Mouse (Mus musculus) neural tube, embryonic 14.5 days (tissue): ENCODE data around the gene Pip5k1c. TPM values are rescaled to one million over a fixed set of nuclear protein-coding genes. Genes with fewer than 3 reads are reported as not detected.

Source experiments
- ATAC-seq: fragments of 200-750 bp; cut with Nextera tagmentation; 2 replicates; pipeline ENCODE4 v1.8.0; 2017; ENCODE audit warnings: low read depth, mild to moderate bottlenecking, moderate TSS enrichment, moderate library complexity
- H3K27ac ChIP-seq: fragments of 300-500 bp; sonication (generic); 2 replicates; pipeline ENCODE4 v1.5.1; 2014; ENCODE audit warnings: low read depth, mild to moderate bottlenecking, control low read depth, low read length, moderate library complexity, mixed read lengths
- H3K27me3 ChIP-seq: fragments of 300-500 bp; sonication (generic); 2 replicates; pipeline ENCODE4 v1.6.1; 2014; ENCODE audit warnings: low read length; ENCODE audit not compliant: control insufficient read depth, insufficient read depth
- H3K36me3 ChIP-seq: fragments of 300-500 bp; sonication (generic); 2 replicates; pipeline ENCODE4 v1.6.1; 2014; ENCODE audit warnings: low read length, mixed read lengths; ENCODE audit not compliant: control insufficient read depth, insufficient read depth
- H3K4me1 ChIP-seq: fragments of 300-500 bp; sonication (generic); 2 replicates; pipeline ENCODE4 v1.6.1; 2014; ENCODE audit warnings: low read length; ENCODE audit not compliant: control insufficient read depth, insufficient read depth
- H3K4me2 ChIP-seq: fragments of 300-500 bp; sonication (generic); 2 replicates; pipeline ENCODE4 v1.6.1; 2014; ENCODE audit warnings: mild to moderate bottlenecking, low read depth, low read length, control low read depth
- H3K4me3 ChIP-seq: fragments of 300-500 bp; sonication (generic); 2 replicates; pipeline ENCODE4 v1.5.1; 2014; ENCODE audit warnings: low read depth, low read length, control low read depth, mixed read lengths
- H3K9ac ChIP-seq: fragments of 300-500 bp; sonication (generic); replicated peaks from 2 replicates; pipeline ENCODE4 v1.6.1; 2014; ENCODE audit warnings: low read depth, mild to moderate bottlenecking, control low read depth, low read length, mixed read lengths
- H3K9me3 ChIP-seq: fragments of 300-500 bp; sonication (generic); 2 replicates; pipeline ENCODE4 v1.6.1; 2016; ENCODE audit warnings: low read length; ENCODE audit not compliant: control insufficient read depth
- WGBS: fragments of 180-500 bp; shearing (Covaris S2); extraction: QIAGEN DNeasy Blood & Tissue Kit; methylation state at CpG from one replicate; pipeline ENCODE4 v1.1.7; 2014; 5-methylcytosine and 5-hydroxymethylcytosine counted together
- polyA plus RNA-seq: library from polyadenylated mRNA; unstranded; fragments of >200 nt; fragmentation: Nextera tagmentation; extraction: Ambion mirVana; gene quantifications from 2 replicates; pipeline ENCODE4 v1.2.1, GENCODE M21; 2014

Pip5k1c gene
- polyA plus RNA-seq, 1 experiment from 2014 or later, result 140 TPM

GRCm38 (mm10) chr10:81355533-81355932 is 62.8 kb downstream of the Pip5k1c start:
- H3K4me1 ChIP-seq, result 0 out of 2 replicates have a peak, but pooled peaks cover 4% of the 10 kb centered on the region
- 85% methylated on average over 4 of the region's 4 CpGs for WGBS
- H3K27me3 ChIP-seq, result no peaks in the 10 kb centered on the region
- ATAC-seq, result no peak
- H3K9me3 ChIP-seq, result no peaks in the 10 kb centered on the region
- H3K36me3 ChIP-seq, result no peaks in the 10 kb centered on the region
- H3K9ac ChIP-seq, result no peak overlapping the region
- no peak overlapping the region for H3K4me2 ChIP-seq
- no peak overlapping the region for H3K4me3 ChIP-seq
- no peak overlapping the region for H3K27ac ChIP-seq

- H3K4me1 ChIP-seq, result 0 out of 2 replicates have a peak, but pooled peaks cover 6% of the 10 kb centered on the region
- no peaks in the 10 kb centered on the region for H3K36me3 ChIP-seq
- no peak overlapping the region for H3K4me3 ChIP-seq
- H3K27ac ChIP-seq, result no peak overlapping the region
- H3K9ac ChIP-seq, result no peak overlapping the region
- H3K27me3 ChIP-seq, result no peaks in the 10 kb centered on the region
- H3K4me2 ChIP-seq, result peak overlapping the region; percentile 85
- H3K9me3 ChIP-seq, result no peaks in the 10 kb centered on the region
- ATAC-seq, result no peak
- WGBS, result 54% methylated on average over 12 of the region's 12 CpGs
Measured at GRCm38 (mm10) chr10:81356352-81356990, 63.7 kb downstream of the Pip5k1c start.

GRCm38 (mm10) chr10:81356991-81357844 is 64.5 kb downstream of the Pip5k1c start, which contains the start of gene Mfsd12:
Mfsd12 (plus strand) TSS chr10:81357491.
- Histone ChIP-seq H3K4me1 (0 out of 2 replicates have a peak, but pooled peaks cover 6% of the 10 kb centered on the region), H3K36me3 (no peaks in the 10 kb centered on the region), H3K4me3 (peak within 1 kb of the TSS; percentile 67), H3K27me3 (no peaks in the 10 kb centered on the region), H3K9ac (peak within 1 kb of the TSS; percentile 75), H3K27ac (no peak within 1 kb of the TSS), H3K4me2 (peak within 1 kb of the TSS; percentile 85), H3K9me3 (no peaks in the 10 kb centered on the region)
- 2% methylated on average over 66 of the region's 79 CpGs for WGBS
- peak; percentile 92 for ATAC-seq

GRCm38 (mm10) chr10:81358209-81358608 is 65.4 kb downstream of the Pip5k1c start:
- ATAC-seq, result no peak
- Histone ChIP-seq H3K4me3 (peak overlapping the region; percentile 67), H3K27ac (no peak overlapping the region), H3K36me3 (no peaks in the 10 kb centered on the region), H3K4me2 (peak overlapping the region; percentile 85), H3K9me3 (no peaks in the 10 kb centered on the region), H3K9ac (peak overlapping the region; percentile 75), H3K27me3 (0 out of 2 replicates have a peak, but pooled peaks cover 3% of the 10 kb centered on the region), H3K4me1 (0 out of 2 replicates have a peak, but pooled peaks cover 6% of the 10 kb centered on the region)
- WGBS, result 33% methylated on average over 4 of the region's 4 CpGs

- Histone ChIP-seq H3K27ac (no peak overlapping the region), H3K27me3 (0 out of 2 replicates have a peak, but pooled peaks cover 3% of the 10 kb centered on the region), H3K9ac (0 out of 2 replicates have a peak overlapping the region, but pooled peaks have one; percentile 75), H3K36me3 (no peaks in the 10 kb centered on the region), H3K4me2 (peak overlapping the region; percentile 85; the same call in 1 of the 2 replicates), H3K4me1 (peaks cover 9% of the 10 kb centered on the region; the same call in 1 of the 2 replicates), H3K4me3 (0 out of 2 replicates have a peak overlapping the region, but pooled peaks have one; percentile 67), H3K9me3 (no peaks in the 10 kb centered on the region)
- ATAC-seq, result no peak
- 70% methylated on average over 1 of the region's 1 CpGs for WGBS
Measured at GRCm38 (mm10) chr10:81358841-81359240, 66.1 kb downstream of the Pip5k1c start.

GRCm38 (mm10) chr10:81360721-81361120 is 68.0 kb downstream of the Pip5k1c start:
- peaks cover 16% of the 10 kb centered on the region; the same call in 1 of the 2 replicates for H3K4me1 ChIP-seq
- ATAC-seq, result no peak
- H3K9me3 ChIP-seq, result no peaks in the 10 kb centered on the region
- H3K4me2 ChIP-seq, result no peak overlapping the region
- no peak overlapping the region for H3K4me3 ChIP-seq
- H3K27ac ChIP-seq, result no peak overlapping the region
- H3K9ac ChIP-seq, result no peak overlapping the region
- WGBS, result 70% methylated on average over 8 of the region's 8 CpGs
- no peaks in the 10 kb centered on the region for H3K36me3 ChIP-seq
- 0 out of 2 replicates have a peak, but pooled peaks cover 3% of the 10 kb centered on the region for H3K27me3 ChIP-seq

- WGBS, result 80% methylated on average over 12 of the region's 12 CpGs
- Histone ChIP-seq H3K4me2 (no peak overlapping the region), H3K4me1 (peaks cover 16% of the 10 kb centered on the region; the same call in 1 of the 2 replicates), H3K9ac (no peak overlapping the region), H3K27ac (no peak overlapping the region), H3K4me3 (no peak overlapping the region), H3K36me3 (peaks cover 8% of the 10 kb centered on the region; the same call in 1 of the 2 replicates), H3K9me3 (no peaks in the 10 kb centered on the region), H3K27me3 (0 out of 2 replicates have a peak, but pooled peaks cover 3% of the 10 kb centered on the region)
- no peak for ATAC-seq
Measured at GRCm38 (mm10) chr10:81362336-81362949, 69.7 kb downstream of the Pip5k1c start.

GRCm38 (mm10) chr10:81363436-81364346 is 70.9 kb downstream of the Pip5k1c start:
- H3K4me3 ChIP-seq, result peak overlapping the region; percentile 12; the same call in 1 of the 2 replicates
- 0 out of 2 replicates have a peak, but pooled peaks cover 3% of the 10 kb centered on the region for H3K27me3 ChIP-seq
- H3K4me1 ChIP-seq, result peaks cover 12% of the 10 kb centered on the region; the same call in 1 of the 2 replicates
- 13% methylated on average over 54 of the region's 54 CpGs for WGBS
- no peak for ATAC-seq
- H3K4me2 ChIP-seq, result peak overlapping the region; percentile 30; the same call in 1 of the 2 replicates
- peaks cover 20% of the 10 kb centered on the region for H3K36me3 ChIP-seq
- no peak overlapping the region for H3K27ac ChIP-seq
- H3K9me3 ChIP-seq, result no peaks in the 10 kb centered on the region
- peak overlapping the region; percentile 39 for H3K9ac ChIP-seq
